8 mouse cellular contexts compared by ENCODE assay signal in genomic region chr15:99819109-99819440, GRCm38 (mm10). TPM values are rescaled to one million over a fixed set of nuclear protein-coding genes. Genes with fewer than 3 reads are reported as not detected.
DNase-seq lines count a peak whose midpoint lies in the region; ATAC-seq and TF ChIP-seq lines count a peak whose summit lies in the region.

No protein-coding gene starts in this region.

- no peak for ATAC-seq in heart, postnatal 0 days (ENCODE audit: insufficient read depth, low read depth)
- no peak for ATAC-seq in hindbrain, embryonic 14.5 days (ENCODE audit: low FRiP score)
- ATAC-seq in midbrain, embryonic 13.5 days, result no peak

- peak overlapping the region; percentile 87 for H3K27ac ChIP-seq in heart, postnatal 0 days (ENCODE audit: low read depth)
- peak overlapping the region; percentile 82 for H3K27ac ChIP-seq in brown adipose tissue, adult 24 weeks (replicated peaks; ENCODE audit: low read depth, low read length)
- peak overlapping the region; percentile 78 for H3K27ac ChIP-seq in hindbrain, embryonic 14.5 days
- H3K27ac ChIP-seq in midbrain, embryonic 13.5 days, result peak overlapping the region; percentile 87

- no peaks in the 10 kb centered on the region for H3K27me3 ChIP-seq in heart, postnatal 0 days (ENCODE audit: control insufficient read depth, insufficient read depth, low read length)
- H3K27me3 ChIP-seq in hindbrain, embryonic 14.5 days (ENCODE audit: control insufficient read depth, insufficient read depth, low read length), result no peaks in the 10 kb centered on the region
- no peaks in the 10 kb centered on the region for H3K27me3 ChIP-seq in midbrain, embryonic 13.5 days

- 9% methylated on average over 6 of the region's 6 CpGs for WGBS in heart, postnatal 0 days
- 35% methylated on average over 6 of the region's 6 CpGs for WGBS in hindbrain, embryonic 14.5 days
- 31% methylated on average over 6 of the region's 6 CpGs for WGBS in midbrain, embryonic 13.5 days

- TF ChIP-seq EP300 in heart, postnatal 0 days (IDR thresholded peaks at IDR 0.05; ENCODE audit: low read depth), result no peak

- H3K4me2 ChIP-seq in heart, postnatal 0 days (ENCODE audit: low read depth, low read length), result peak overlapping the region; percentile 65
- peak overlapping the region; percentile 27 for H3K4me2 ChIP-seq in hindbrain, embryonic 14.5 days (replicated peaks)
- H3K4me2 ChIP-seq in midbrain, embryonic 13.5 days (replicated peaks), result peak overlapping the region; percentile 40

- TF ChIP-seq CTCF in heart, postnatal 0 days (IDR thresholded peaks at IDR 0.05; ENCODE audit: low read depth), result no peak

- 0 out of 2 replicates have a peak, but pooled peaks cover 4% of the 10 kb centered on the region for H3K36me3 ChIP-seq in heart, postnatal 0 days (replicated peaks; ENCODE audit: control insufficient read depth, insufficient read depth, low read length)
- H3K36me3 ChIP-seq in hindbrain, embryonic 14.5 days (replicated peaks; ENCODE audit: control insufficient read depth, insufficient read depth), result no peaks in the 10 kb centered on the region
- H3K36me3 ChIP-seq in midbrain, embryonic 13.5 days, result no peaks in the 10 kb centered on the region

- H3K9ac ChIP-seq in heart, postnatal 0 days (replicated peaks; ENCODE audit: low read depth, low read length), result peak overlapping the region; percentile 61
- peak overlapping the region; percentile 49 for H3K9ac ChIP-seq in hindbrain, embryonic 14.5 days
- H3K9ac ChIP-seq in midbrain, embryonic 13.5 days (replicated peaks), result 0 out of 2 replicates have a peak overlapping the region, but pooled peaks have one; percentile 24

- H3K4me3 ChIP-seq in heart, postnatal 0 days (ENCODE audit: low read depth, low read length), result peak overlapping the region; percentile 54
- peak overlapping the region; percentile 66 for H3K4me3 ChIP-seq in brown adipose tissue, adult 24 weeks (ENCODE audit: insufficient read depth, low read depth, low read length)
- H3K4me3 ChIP-seq in hindbrain, embryonic 14.5 days (replicated peaks; ENCODE audit: low read length), result peak overlapping the region; percentile 21
- H3K4me3 ChIP-seq in midbrain, embryonic 13.5 days (replicated peaks), result peak overlapping the region; percentile 13

- DNase-seq in heart, postnatal 0 days (ENCODE audit: low spot score), result no peak
- no peak for DNase-seq in heart, adult 11 months
- no peak for DNase-seq in hindbrain, embryonic 14.5 days (ENCODE audit: low spot score)
- DNase-seq in adrenal gland, adult 8-10 months, result no peak
- DNase-seq in thymus, postnatal 4 days, result no peak
- DNase-seq in layer of hippocampus, adult 9-10 months (ENCODE audit: low spot score), result no peak

- H3K9me3 ChIP-seq in heart, postnatal 0 days (replicated peaks; ENCODE audit: control insufficient read depth, low read length), result no peaks in the 10 kb centered on the region
- no peaks in the 10 kb centered on the region for H3K9me3 ChIP-seq in hindbrain, embryonic 14.5 days (ENCODE audit: control insufficient read depth, low read length)
- H3K9me3 ChIP-seq in midbrain, embryonic 13.5 days, result no peaks in the 10 kb centered on the region

- no peaks in the 10 kb centered on the region for H3K4me1 ChIP-seq in heart, postnatal 0 days (ENCODE audit: control insufficient read depth, insufficient read depth)
- H3K4me1 ChIP-seq in brown adipose tissue, adult 24 weeks (ENCODE audit: control insufficient read depth, insufficient read depth, insufficient read length, low read length), result peaks cover 2% of the 10 kb centered on the region; the same call in 1 of the 2 replicates
- peaks cover 17% of the 10 kb centered on the region for H3K4me1 ChIP-seq in hindbrain, embryonic 14.5 days (replicated peaks; ENCODE audit: control insufficient read depth, insufficient read depth, low read length)
- H3K4me1 ChIP-seq in midbrain, embryonic 13.5 days (replicated peaks), result peaks cover 38% of the 10 kb centered on the region

RNA-seq across cellular contexts. Expression of gene Cers5, which starts 46.4 kb away (rescaled TPM):
- 51.6 and 58.7 TPM in 2 replicates for total RNA-seq in heart, postnatal 0 days (2014; rRNA removed; ENCODE audit: low replicate concordance)
- polyA plus RNA-seq in heart, postnatal 0 days (2015; fragmentation: Nextera tagmentation; extraction: Ambion mirVana), result 37.4 and 38.9 TPM in 2 replicates
- polyA plus RNA-seq in brown adipose tissue, adult 24 weeks (2012; ENCODE audit: insufficient read depth, insufficient read length, missing spikeins), result 16.6 and 18.9 TPM in 2 replicates
- polyA plus RNA-seq in hindbrain, embryonic 14.5 days (2014; fragmentation: Nextera tagmentation; extraction: Ambion mirVana), result 78.5 and 89.3 TPM in 2 replicates
- 58.4 and 61.1 TPM in 2 replicates for polyA plus RNA-seq in midbrain, embryonic 13.5 days (2015; fragmentation: Nextera tagmentation; extraction: Ambion mirVana)
- 10 to 100 TPM; 58.2 to 67.4 (median 59.8) TPM for total RNA-seq in adrenal gland, adult 8-10 months (2022)

RNA-seq across cellular contexts. Expression of gene Lima1, which starts 56.2 kb away (rescaled TPM):
- 12.7 and 15.7 TPM in 2 replicates for total RNA-seq in heart, postnatal 0 days (2014; rRNA removed; ENCODE audit: low replicate concordance)
- polyA plus RNA-seq in heart, postnatal 0 days (2015; fragmentation: Nextera tagmentation; extraction: Ambion mirVana), result 12.5 and 12.6 TPM in 2 replicates
- 9.0 and 18.3 TPM in 2 replicates for polyA plus RNA-seq in brown adipose tissue, adult 24 weeks (2012; ENCODE audit: insufficient read depth, insufficient read length, missing spikeins)
- polyA plus RNA-seq in hindbrain, embryonic 14.5 days (2014; fragmentation: Nextera tagmentation; extraction: Ambion mirVana), result 11.2 and 14.5 TPM in 2 replicates
- polyA plus RNA-seq in midbrain, embryonic 13.5 days (2015; fragmentation: Nextera tagmentation; extraction: Ambion mirVana), result 17.1 and 17.2 TPM in 2 replicates
- 10 to 100 TPM; 42.8 to 70.7 (median 52.7) TPM for total RNA-seq in adrenal gland, adult 8-10 months (2022)

Comparison
In these comparisons a context has a peak if more than half of its experiments do, and no peak if none do; other contexts are left out.
1. H3K4me3 ChIP-seq: peak in every context shown above with its lines; median percentile 66 in brown adipose tissue, adult 24 weeks; 54 in heart, postnatal 0 days; 21 in hindbrain, embryonic 14.5 days; 13 in midbrain, embryonic 13.5 days.